Mouse (Mus musculus) c-Kit-positive CD71-negative TER-119-negative erythroid progenitor cells, embryonic 14.5 days (primary cell): ENCODE data around the gene 9930111J21Rik2.
"Not testable (repeated sequence)": the region's sequence is repeated elsewhere in the genome, so short reads cannot be mapped to it uniquely, and the experiment has no call there.

ENCODE experiments used
- DNase-seq: peaks from one replicate; pipeline ENCODE4 v3.0.0-alpha.2; 2013; ENCODE audit warnings: low read depth

Gene 9930111J21Rik2

DNA sequence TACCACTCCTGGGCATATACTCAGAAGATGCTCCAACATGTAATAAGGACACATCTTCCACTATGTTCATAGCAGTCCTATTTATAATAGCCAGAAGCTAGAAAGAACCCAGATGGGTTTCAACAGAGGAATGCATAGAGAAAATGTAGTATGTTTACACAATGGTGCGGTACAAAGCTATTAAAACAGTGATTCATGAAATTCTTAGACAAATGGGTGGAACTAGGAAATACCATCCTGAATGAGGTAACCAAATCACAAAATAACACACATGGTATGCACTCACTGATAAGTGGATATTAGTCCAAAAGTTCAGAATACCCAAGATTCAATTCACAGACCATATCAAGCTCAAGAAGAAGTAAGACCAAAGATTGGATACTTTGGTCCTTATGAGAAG, 76.4 kb downstream of the 9930111J21Rik2 start:
- not testable (repeated sequence) for DNase-seq
